ENCODE assay signal across 26 mouse cellular contexts in genomic region chr15:87793661-87794060, GRCm38 (mm10).
"Had no signal": no experiment of that assay in that cellular context is flagged by ENCODE, and none has a peak within 500 bp of the region (broad histone marks: within the 10 kb centered on the region; RNA-seq: fewer than 3 reads in every experiment).

No protein-coding gene starts in this region.

- DNase-seq: cerebellum, adult 2 months; cerebellum, adult 8-10 months; cerebellum, adult 9-10 months; cerebellum, adult 9-11 months; cerebellum, postnatal 10 days; cerebellum, postnatal 14 days; cerebellum, postnatal 25 days; cerebellum, postnatal 36 days; embryo, embryonic 11 days; forebrain, postnatal 0 days; gastrocnemius, adult 2 months; gastrocnemius, postnatal 10 days; gastrocnemius, postnatal 14 days; gastrocnemius, postnatal 25 days; gastrocnemius, postnatal 36 days; heart, adult 18-20 months; heart, adult 2 months had no signal

- H3K4me1 ChIP-seq: embryonic facial prominence, embryonic 10.5 days; embryonic facial prominence, embryonic 12.5 days; embryonic facial prominence, embryonic 13.5 days; embryonic facial prominence, embryonic 15.5 days; forebrain, embryonic 10.5 days; forebrain, embryonic 12.5 days; forebrain, embryonic 13.5 days; forebrain, embryonic 15.5 days had no signal

- H3K9me3 ChIP-seq: embryonic facial prominence, embryonic 10.5 days; embryonic facial prominence, embryonic 12.5 days; embryonic facial prominence, embryonic 13.5 days; embryonic facial prominence, embryonic 15.5 days; forebrain, embryonic 10.5 days; forebrain, embryonic 12.5 days; forebrain, embryonic 13.5 days; forebrain, embryonic 15.5 days had no signal

- H3K4me3 ChIP-seq: embryonic facial prominence, embryonic 10.5 days; embryonic facial prominence, embryonic 12.5 days; embryonic facial prominence, embryonic 13.5 days; embryonic facial prominence, embryonic 15.5 days; erythroblast, embryonic 14.5 days; forebrain, embryonic 10.5 days; forebrain, embryonic 12.5 days; forebrain, embryonic 13.5 days; forebrain, embryonic 15.5 days; gastrocnemius, adult 2 months; heart, adult 2 months had no signal

- H3K36me3 ChIP-seq: embryonic facial prominence, embryonic 10.5 days; embryonic facial prominence, embryonic 12.5 days; embryonic facial prominence, embryonic 13.5 days; embryonic facial prominence, embryonic 15.5 days; forebrain, embryonic 10.5 days; forebrain, embryonic 12.5 days; forebrain, embryonic 15.5 days had no signal

- H3K27ac ChIP-seq: embryonic facial prominence, embryonic 10.5 days; embryonic facial prominence, embryonic 12.5 days; embryonic facial prominence, embryonic 13.5 days; embryonic facial prominence, embryonic 15.5 days; forebrain, embryonic 10.5 days; forebrain, embryonic 12.5 days; forebrain, embryonic 13.5 days; forebrain, embryonic 15.5 days; gastrocnemius, adult 2 months; heart, adult 2 months had no signal

- H3K27me3 ChIP-seq: embryonic facial prominence, embryonic 12.5 days; embryonic facial prominence, embryonic 13.5 days; embryonic facial prominence, embryonic 15.5 days; forebrain, embryonic 12.5 days; forebrain, embryonic 13.5 days; forebrain, embryonic 15.5 days had no signal
